Mouse (Mus musculus): ENCODE data around the gene Tradd.
A peak's percentile ranks its signal among the peaks of the same experiment; 100 is the strongest.
"Not testable (repeated sequence)": the region's sequence is repeated elsewhere in the genome, so short reads cannot be mapped to it uniquely, and the experiment has no call there.

Tradd gene

DNA sequence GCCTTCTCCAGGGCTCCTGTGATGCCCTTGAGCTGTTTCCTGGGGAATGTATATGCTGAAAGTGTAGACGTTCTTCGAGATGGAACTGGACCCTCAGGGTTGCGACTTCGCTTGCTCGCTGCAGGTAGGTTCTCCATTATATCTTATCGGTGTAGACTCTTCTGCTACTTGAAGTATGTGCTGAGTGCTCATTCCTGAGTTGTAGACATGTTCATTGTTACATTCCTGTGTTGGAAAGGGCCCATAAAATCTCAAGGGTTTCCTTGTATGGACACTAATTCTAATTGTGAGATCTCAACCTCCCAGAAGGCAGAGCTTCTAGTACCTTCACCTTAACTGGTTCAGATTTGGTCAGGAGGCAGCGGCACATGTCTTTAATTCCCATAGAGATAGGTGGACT, 23.4 kb downstream of the Tradd start:
- DNase-seq (ENCODE audit: low spot score) = no peak

DNA sequence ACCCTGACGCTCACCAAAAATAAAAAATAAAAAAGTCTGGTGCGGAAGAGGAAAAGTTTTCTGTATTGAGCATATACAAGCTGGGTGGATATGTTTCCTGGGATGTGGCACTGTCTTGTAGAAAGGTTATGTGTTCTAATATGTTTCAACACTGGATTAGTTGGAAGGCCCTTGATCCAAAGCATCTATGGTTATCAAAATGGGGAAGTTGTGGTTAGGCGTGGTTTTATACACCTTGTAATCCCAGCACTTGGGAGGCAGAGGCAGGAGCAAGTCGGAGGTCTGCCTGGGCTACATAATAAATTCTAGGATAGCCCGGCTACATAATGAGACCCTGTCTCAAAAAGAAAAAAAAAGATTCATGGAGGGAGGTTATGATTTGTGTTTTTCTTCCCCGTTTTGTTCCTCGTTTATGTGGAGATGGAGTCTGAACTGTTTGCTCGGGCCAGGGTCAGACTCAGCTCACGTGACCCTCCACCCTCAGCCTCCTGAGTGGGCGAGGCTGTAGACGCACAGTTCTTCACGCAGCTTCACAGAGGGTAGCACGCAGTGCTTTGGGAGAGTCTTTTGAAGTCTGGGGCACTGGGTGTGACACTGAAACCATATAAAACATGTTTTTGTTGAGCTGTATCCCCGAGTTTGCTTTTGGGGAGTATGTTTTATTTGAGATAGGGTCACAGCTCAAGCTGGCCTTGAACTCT, 26.8 kb downstream of the Tradd start:
- DNase-seq (ENCODE audit: low spot score) = no peak

DNA sequence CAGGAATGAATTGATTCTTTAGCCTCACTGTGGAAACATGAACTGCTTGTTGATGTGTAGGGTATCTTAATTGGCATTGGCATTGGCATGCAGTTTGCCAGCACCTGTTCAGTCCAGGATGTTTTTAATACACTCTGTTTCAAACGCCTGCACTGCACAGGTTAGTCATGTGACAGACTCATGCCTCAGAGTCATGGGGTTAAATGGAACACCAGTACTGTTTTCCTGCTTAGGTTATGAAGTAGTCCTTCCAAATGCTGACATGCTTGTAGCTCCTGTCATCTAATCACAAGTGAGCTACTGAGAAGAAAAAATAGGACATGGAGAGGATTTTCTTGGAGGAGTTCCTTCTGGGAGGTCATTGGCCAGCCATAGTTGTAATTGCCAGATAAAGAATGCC, 29.2 kb downstream of the Tradd start:
- DNase-seq (ENCODE audit: low spot score) = no peak

DNA sequence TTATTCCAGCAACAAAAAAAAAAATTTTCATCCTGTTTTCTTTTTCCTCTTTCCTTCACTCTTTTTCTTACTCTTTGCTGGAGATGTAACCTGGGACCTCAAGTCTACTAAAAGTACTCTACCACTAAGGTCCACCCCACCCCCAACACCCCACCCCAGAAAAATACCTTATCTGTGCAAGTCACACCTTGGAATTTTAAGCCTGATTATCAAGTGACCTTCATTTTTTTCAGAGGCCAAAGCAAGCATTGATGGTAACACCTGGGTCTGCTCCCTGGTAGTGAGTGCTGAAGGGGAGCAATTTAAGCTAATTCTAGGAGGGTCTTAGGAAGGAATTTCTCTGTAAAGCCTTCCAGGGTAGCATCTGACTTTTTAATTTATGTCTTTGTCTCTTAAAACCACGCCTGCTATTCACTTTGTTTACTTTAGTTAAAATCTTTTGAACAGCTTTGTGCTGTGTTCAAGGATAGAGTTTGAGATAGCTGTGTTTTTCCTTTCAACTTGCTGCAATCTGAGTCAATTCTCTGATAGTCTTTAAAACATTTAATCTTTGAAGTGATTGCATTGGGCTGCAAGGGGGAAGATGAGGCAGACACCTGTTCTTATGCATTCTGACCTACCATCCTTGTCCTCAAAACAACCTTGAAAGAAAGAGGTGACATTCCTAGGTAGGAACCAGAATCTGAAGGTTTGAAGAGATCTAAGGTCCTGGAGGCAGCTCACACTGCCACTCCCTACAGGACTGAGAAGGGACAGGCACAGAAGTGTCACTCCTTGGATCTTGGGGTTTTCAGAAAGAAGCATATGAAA, 31.1 kb downstream of the Tradd start:
- DNase-seq (ENCODE audit: low spot score) = no peak

DNA sequence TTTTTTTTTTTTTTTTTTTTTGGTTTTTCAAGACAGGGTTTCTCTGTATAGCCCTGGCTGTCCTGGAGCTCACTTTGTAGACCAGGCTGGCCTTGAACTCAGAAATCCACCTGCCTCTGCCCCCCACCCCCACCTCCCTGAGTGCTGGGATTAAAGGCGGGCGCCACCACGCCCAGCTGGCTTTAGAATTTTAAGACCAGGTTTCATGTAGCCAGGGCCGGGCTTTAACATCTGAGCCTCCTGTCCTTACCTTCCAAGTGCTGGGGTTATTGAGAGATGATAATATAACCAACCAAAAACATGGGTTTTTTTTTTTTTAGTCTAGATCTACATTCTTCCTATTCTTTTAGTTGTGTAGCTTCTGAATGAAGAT, 32.1 kb downstream of the Tradd start:
- not testable (repeated sequence) for DNase-seq (ENCODE audit: low spot score)

DNA sequence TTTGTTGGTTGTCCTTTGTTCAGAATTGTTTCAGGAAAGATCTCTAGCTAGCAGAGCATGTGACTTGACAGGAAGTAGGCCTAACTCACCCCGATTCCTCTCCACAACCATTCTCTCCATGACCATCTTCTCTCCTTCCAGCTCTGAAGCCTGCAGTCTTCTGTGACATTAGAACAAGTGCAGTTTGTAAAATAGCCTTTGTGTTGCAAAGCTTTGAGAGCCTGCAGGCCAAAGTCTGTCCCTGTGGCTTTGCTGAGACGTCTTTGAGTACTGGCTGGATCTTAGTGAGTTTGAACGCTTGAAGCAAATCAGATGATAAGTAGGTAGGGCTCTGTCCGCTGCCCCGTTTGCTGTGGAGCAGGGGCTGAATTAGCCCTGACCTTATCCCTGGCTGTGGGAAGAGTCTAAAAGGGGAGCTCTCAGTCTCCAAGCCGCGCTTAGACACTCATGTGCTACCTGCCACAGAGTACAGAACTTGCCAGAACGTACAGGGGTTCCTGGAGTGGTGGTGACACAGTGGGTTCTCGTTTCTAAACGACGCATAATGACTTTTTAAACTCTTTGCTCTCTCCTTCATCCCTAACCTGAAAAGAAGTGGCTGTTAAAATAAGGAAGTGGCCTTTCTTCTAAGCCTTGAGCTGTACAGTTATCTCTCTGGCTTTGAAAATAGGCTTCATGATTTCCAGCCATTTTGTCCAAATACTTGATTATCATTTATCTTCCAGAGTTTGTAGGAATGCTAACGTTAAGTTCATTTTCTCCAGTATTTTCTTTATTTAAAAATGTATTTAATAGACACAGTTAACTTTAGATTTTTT, 32.7 kb downstream of the Tradd start:
- DNase-seq (ENCODE audit: low spot score) = no peak

DNA sequence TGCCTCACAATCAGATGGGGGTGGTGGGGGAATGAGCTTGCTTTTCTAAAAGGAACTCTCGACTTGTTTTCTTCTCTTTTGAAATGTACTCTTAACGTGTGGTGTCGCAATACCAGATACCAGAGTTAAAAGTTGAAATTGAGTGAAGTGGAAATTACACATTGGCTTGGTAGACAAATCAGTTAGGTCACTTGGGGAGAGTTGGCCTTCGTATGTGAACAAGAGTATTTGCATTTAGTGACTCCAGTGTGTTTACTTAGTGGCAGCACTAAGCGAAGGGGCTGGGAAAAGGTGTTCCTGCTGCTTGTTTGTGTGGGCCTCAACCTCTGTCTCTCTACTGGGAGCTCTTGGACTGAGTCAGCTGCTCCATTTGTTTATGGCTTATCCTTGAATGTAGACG, 38.5 kb downstream of the Tradd start:
- DNase-seq (ENCODE audit: low spot score) = no peak

DNA sequence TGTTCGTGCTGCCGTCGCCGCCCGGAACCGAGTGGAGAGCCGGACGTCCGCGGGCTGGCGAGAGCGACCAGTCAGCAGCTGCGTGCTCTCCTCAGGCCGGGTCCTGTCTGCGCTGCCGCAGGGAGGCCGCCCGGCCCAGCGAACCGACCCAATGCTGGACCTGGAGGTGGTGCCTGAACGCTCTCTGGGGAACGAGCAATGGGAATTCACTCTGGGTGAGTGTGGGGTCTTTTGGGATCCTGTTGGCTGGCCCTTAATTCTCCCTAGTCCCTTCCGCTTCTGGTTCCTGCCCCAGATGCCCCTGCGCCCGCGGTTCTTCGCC, 39.2 kb downstream of the Tradd start:
- no peak for DNase-seq (ENCODE audit: low spot score)

DNA sequence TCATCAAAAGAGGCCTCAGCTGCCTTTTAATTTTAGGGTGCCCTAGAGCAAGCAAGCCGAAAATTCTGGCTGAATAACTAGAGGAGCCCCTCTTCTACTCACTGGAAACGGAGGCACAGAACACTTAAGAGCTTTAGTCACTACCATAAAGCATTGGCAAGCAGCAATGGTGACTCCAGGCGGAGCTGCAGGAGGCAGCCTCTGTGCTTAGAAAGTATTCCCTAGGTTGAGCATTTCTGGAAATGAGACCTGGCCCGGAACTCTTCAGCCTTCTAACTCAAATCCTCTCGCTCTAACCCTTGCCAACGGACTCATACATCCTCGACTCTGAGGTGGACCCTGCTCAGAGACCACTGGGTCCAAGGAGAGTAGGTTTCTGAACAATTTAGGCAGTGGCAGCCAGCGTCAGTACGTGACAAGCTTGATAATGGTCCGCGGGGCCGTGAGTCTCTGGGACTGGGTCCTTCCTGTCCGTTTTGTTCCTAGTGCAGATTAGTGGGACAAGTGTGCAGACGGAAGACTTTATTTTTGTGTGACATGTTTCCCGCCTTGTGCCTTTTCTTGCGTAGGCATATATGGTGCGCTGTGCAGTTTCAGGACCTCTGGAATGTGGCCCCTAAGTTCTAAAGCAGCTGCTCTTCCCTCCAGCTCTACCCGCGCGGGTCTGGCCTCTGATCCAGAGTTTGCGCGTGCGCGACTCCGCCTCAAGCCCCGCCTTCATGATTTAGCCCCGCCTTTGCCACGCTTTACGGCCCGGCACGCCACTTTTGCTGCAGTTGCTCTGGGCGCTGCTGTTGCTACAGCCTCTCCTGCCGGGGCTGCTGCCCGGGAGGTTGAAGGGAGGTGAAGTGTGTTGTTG, 39.8 kb downstream of the Tradd start, which contains the start of gene D230025D16Rik:
Gene D230025D16Rik (plus strand): TSS at position 733 of the 859 bp plus-strand sequence.
- peak; percentile 96 for DNase-seq (ENCODE audit: low spot score)

DNA sequence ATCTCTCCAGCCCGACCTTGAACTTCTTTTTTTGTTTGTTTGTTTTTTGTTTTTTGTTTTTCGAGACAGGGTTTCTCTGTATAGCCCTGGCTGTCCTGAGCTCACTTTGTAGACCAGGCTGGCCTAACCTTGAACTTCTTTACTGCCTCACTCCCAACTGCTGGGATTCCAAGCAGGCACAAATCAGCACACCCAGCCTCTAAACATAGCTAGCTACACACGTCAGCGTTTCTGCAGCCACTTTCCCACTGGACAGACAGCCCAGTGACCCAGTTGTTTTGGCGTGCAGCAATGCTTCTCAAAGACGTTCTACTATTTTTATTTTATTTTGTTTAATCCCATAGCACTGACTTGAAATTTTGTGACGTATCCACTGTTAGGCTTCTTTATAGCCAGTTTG, 40.6 kb downstream of the Tradd start:
- DNase-seq (ENCODE audit: low spot score) = no peak

DNA sequence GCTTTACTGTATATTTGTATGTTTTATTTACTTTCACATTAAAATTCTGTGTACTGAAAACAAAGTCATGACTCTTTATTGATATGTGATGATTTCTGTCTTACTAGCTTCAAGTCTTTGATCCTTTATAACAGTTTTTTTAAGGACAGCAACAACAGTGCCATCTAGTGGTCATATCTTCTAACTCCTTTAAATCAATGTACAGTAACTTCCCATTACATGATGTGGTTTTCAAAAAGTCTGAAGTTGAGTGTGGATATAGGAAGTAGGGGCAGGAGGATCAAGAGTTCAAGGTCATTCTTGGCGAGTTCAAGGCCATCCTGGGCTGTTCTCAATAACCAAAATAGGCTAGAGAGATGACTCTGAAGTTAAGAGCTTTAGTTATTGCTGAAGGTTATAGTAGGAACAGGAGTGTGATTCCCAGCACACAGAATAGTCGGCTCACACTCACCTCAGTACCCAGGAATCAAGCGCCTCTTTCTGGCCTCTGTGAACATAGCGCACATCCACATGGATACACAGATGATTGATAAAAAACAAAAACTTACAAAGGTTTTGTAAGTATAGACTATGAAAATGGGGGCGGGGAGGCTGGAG, 46.4 kb downstream of the Tradd start:
- DNase-seq (ENCODE audit: low spot score) = no peak

DNA sequence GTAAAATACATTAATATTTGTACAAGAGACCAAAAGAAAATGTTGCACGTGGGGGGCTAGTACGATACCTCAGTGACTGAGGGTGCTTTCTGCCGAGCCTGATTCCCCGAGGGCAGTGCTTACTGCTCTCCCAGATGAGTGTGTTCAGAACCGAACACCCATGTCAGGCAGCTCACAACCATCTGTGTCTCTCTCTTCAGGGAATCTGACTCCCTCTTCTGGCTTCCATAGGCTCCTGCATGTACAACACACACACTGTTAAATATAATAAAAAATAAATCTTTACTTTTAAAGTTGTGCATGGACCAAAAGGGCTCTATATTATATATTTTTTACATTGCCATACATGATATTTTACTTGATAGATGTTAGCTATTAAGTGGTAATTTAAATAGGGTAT, 50.3 kb downstream of the Tradd start:
- no peak for DNase-seq (ENCODE audit: low spot score)

DNA sequence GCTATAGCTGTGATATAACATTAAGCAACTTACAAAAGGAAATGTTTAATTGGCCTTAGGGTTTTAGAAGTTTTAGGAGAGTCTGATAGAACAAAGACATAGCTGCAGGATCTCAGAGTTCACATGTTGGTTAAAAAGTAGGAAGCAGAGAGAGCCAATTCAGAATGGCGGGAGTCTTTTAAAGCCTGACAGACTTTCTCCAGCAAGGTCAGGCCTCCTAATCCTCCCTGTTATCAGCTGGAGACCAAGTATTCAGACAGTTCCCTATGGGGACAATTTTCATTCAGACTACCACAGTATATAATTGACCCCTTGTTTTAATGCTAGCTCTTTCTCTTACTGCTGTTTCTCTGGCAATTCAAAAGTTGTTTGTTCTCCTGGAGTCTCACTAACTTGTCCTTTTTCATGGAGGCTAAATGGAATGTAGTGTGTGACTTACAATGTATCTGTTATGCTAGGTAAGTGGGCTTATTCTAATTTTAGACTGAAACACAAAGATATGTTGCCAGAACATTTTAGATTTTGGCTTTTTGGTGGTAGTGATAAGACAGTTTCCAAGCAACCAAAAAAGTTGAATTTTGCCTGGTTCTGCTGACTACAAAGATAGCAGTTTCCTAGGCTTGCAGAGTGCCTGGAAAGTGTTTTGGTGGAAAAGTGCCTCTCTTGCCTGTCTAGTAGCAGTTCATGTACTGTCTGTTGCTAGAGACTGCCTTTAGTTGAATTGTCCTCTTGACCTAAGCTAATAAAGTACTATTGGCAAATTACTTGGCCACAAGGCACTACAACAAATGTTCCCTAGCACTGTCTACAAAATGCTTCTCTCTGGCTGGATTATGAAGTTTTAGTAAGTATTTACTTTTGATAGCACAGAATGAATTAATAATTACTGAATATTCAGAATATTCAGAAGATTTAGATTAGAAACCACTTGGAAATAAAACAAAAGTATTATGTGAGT, 55.0 kb downstream of the Tradd start:
- DNase-seq (ENCODE audit: low spot score) = no peak

All from ovary, postnatal 14 days (tissue).